Mouse (Mus musculus) heart, postnatal 0 days (tissue): ENCODE measurements around the gene Plxna2.

Source experiments
- CTCF ChIP-seq: IDR thresholded peaks from 2 replicates; pipeline ENCODE4 v1.5.1; 2016; ENCODE audit warnings: antibody characterized with exemption, control low read depth, low read depth
- EP300 ChIP-seq: IDR thresholded peaks from 2 replicates; pipeline ENCODE4 v1.6.1; 2016; ENCODE audit warnings: antibody characterized with exemption, low read depth

DNA sequence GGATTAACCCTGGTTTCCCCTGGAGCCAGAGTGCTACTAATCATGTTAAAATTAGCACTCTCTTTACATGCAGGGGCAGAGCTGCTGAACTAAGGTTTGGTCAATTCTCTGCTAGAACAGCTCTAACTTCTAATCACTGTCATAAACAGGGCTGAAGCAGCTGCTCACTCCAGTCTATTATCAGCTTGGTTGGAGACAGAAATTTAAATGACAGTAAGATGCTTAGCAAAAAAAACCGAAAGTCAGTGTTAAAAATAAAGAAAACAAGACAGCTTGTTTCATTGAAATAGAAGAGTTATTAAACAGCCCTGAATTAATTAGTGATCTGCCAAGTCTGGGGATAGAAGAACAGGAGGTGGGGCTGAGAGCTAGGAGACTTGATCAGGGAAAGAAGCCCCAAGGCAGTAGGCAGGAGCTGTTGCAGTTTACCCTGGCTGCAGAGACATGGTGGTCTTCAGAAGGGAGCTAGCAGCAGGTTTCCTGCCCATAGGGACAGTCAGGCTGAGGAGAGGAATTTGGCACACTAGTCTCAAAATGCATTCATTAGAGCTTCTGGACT is 12.6 kb downstream of the Plxna2 start:
- TF ChIP-seq CTCF (no peak), EP300 (no peak)
